Mouse (Mus musculus) mesoderm, embryonic 11.5 days (tissue): Measurements from ENCODE around the gene Pacs2.
A peak's percentile ranks its signal among the peaks of the same experiment; 100 is the strongest.

ENCODE experiments used
- DNase-seq: peaks from one replicate; pipeline ENCODE4 v3.0.0-alpha.2; 2012; ENCODE audit warnings: low read depth, low spot score

The Pacs2 gene

GRCm38 (mm10) chr12:113012443-113012842 is 1.9 kb upstream of the Pacs2 start:
- DNase-seq, result no peak

GRCm38 (mm10) chr12:113013021-113013491 is 1.3 kb upstream of the Pacs2 start:
- DNase-seq, result peak; percentile 48

GRCm38 (mm10) chr12:113014561-113015556 is 551 bp downstream of the Pacs2 start:
- peak; percentile 30 for DNase-seq

GRCm38 (mm10) chr12:113015956-113016355 is 1.6 kb downstream of the Pacs2 start:
- no peak for DNase-seq

GRCm38 (mm10) chr12:113016976-113017375 is 2.7 kb downstream of the Pacs2 start:
- no peak for DNase-seq

- DNase-seq, result no peak
Observed at GRCm38 (mm10) chr12:113017429-113017984, 3.2 kb downstream of the Pacs2 start.

- no peak for DNase-seq
Observed at GRCm38 (mm10) chr12:113018763-113019162, 4.5 kb downstream of the Pacs2 start.

GRCm38 (mm10) chr12:113021488-113021887 is 7.2 kb downstream of the Pacs2 start:
- no peak for DNase-seq

- no peak for DNase-seq
Observed at GRCm38 (mm10) chr12:113023082-113023481, 8.8 kb downstream of the Pacs2 start.

- DNase-seq, result no peak
Observed at GRCm38 (mm10) chr12:113026557-113026956, 12.2 kb downstream of the Pacs2 start.

GRCm38 (mm10) chr12:113027495-113027894 is 13.2 kb downstream of the Pacs2 start:
- no peak for DNase-seq

GRCm38 (mm10) chr12:113028067-113028466 is 13.8 kb downstream of the Pacs2 start:
- peak; percentile 38 for DNase-seq

- DNase-seq, result peak; percentile 37
Observed at GRCm38 (mm10) chr12:113028898-113029297, 14.6 kb downstream of the Pacs2 start.

- DNase-seq, result no peak
Observed at GRCm38 (mm10) chr12:113030046-113030445, 15.7 kb downstream of the Pacs2 start.

GRCm38 (mm10) chr12:113030993-113031392 is 16.7 kb downstream of the Pacs2 start:
- no peak for DNase-seq

- DNase-seq, result no peak
Observed at GRCm38 (mm10) chr12:113031441-113031840, 17.1 kb downstream of the Pacs2 start.

- DNase-seq, result no peak
Observed at GRCm38 (mm10) chr12:113032296-113033250, 18.3 kb downstream of the Pacs2 start.

GRCm38 (mm10) chr12:113035093-113035492 is 20.8 kb downstream of the Pacs2 start:
- no peak for DNase-seq

GRCm38 (mm10) chr12:113036996-113037395 is 22.7 kb downstream of the Pacs2 start:
- no peak for DNase-seq

- DNase-seq, result no peak
Observed at GRCm38 (mm10) chr12:113038414-113038813, 24.1 kb downstream of the Pacs2 start.
